Mouse (Mus musculus): ENCODE results near the gene Armh3.

- TF ChIP-seq MAX (IDR thresholded peaks at IDR 0.05; ENCODE audit: low read length): no peak
- TF ChIP-seq CTCF (conservative IDR thresholded peaks at IDR 0.05 in 1 of 2, IDR thresholded peaks at IDR 0.05 in 1 of 2; ENCODE audit: low read depth in 2 of 2, low read length in 2 of 2): no peak
- TF ChIP-seq MXI1 (IDR thresholded peaks at IDR 0.05; ENCODE audit: low read depth, low read length): no peak
- no peak for TF ChIP-seq USF1 (IDR thresholded peaks at IDR 0.05; ENCODE audit: low read depth, low read length)
- no peak for TF ChIP-seq RAD21 (IDR thresholded peaks at IDR 0.05; ENCODE audit: low read depth, low read length)
- TF ChIP-seq ELF1 (IDR thresholded peaks at IDR 0.05; ENCODE audit: low read depth, low read length): no peak
- no peak for TF ChIP-seq UBTF (IDR thresholded peaks at IDR 0.05; ENCODE audit: low read depth, low read length)
- no peak for TF ChIP-seq NELFE (IDR thresholded peaks at IDR 0.05; ENCODE audit: low read depth, low read length)
Observed at GRCm38 (mm10) chr19:45991171-45991570, 7.1 kb downstream of the Armh3 start.

Measured in CH12.LX (cell line).